8 mouse cellular contexts compared by ENCODE assay signal in the genomic region with DNA sequence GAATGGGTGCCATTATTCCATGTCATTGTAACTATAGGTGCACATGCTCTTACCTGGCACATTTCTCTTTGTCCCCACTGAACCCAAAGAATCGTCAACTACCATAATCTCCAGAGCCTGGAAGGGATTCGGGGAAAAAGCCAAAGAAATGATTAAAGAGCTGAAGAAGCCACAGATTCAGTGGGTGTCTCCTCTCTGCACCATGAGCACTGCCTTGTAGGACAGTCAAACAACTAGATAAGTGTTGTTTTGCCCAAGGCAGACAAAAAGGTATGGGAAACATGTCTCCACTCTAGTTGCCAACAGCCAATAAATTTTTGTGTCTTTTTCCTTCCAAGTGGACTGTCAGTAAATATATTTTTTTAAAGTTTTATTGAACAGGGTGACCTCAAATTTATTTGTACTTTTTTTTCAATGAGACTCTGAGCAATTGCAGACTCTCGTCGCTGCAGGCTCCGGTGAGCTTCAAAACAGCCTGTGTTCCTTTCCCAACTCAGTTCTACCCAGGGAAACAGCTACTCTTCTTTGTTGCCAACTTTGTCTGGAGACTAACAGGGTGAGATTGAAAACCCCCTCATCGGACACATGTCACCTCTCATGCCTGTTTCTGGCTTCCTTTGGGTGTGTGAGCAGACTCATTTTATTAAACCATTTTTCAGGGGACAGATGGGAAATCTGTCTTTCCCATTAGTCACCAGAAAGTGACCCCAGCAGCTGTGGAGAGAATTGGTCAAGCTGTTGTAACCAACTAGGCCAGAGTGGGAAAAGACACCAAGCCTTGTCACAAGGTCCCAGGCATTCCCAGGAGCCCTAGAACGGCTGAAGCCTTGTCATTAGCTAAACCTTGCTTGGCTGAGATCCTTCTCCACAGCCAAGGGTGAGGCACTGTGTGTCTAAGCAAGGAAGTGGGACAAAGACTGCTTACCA.
DNase-seq lines count a peak whose midpoint lies in the region; ATAC-seq lines count a peak whose summit lies in the region.

No protein-coding gene starts in this region.

- DNase-seq in brain, adult 2 months (ENCODE audit: low read depth, low spot score) = peak; percentile 6
- DNase-seq in heart, postnatal 4 days = peak; percentile 6
- peak; percentile 50 for DNase-seq in lung, postnatal 10 days
- no peak for DNase-seq in urinary bladder, postnatal 14 days (ENCODE audit: low spot score)
- DNase-seq in liver, embryonic 11.5 days (ENCODE audit: low spot score) = no peak
- DNase-seq in right cerebral cortex, postnatal 4 days = no peak

- H3K4me3 ChIP-seq in forebrain, embryonic 16.5 days (replicated peaks; ENCODE audit: low read length) = no peak overlapping the region
- H3K4me3 ChIP-seq in forebrain, embryonic 13.5 days = no peak overlapping the region
- H3K4me3 ChIP-seq in liver, embryonic 11.5 days (ENCODE audit: low read depth, low read length) = no peak overlapping the region

- no peak overlapping the region for H3K9ac ChIP-seq in forebrain, embryonic 16.5 days (replicated peaks; ENCODE audit: low read depth, low read length)
- no peak overlapping the region for H3K9ac ChIP-seq in forebrain, embryonic 13.5 days
- no peak overlapping the region for H3K9ac ChIP-seq in liver, embryonic 11.5 days (ENCODE audit: low read depth, low read length)

- 74% methylated on average over 7 of the region's 7 CpGs for WGBS in forebrain, embryonic 16.5 days
- WGBS in forebrain, embryonic 13.5 days = 85% methylated on average over 7 of the region's 7 CpGs
- WGBS in liver, embryonic 11.5 days = 78% methylated on average over 7 of the region's 7 CpGs

- H3K9me3 ChIP-seq in forebrain, embryonic 16.5 days (ENCODE audit: control insufficient read depth, low read length) = no peaks in the 10 kb centered on the region
- no peaks in the 10 kb centered on the region for H3K9me3 ChIP-seq in forebrain, embryonic 13.5 days (replicated peaks)
- H3K9me3 ChIP-seq in liver, embryonic 11.5 days (ENCODE audit: control insufficient read depth, low read length) = no peaks in the 10 kb centered on the region

- peak; percentile 63 for ATAC-seq in forebrain, embryonic 16.5 days
- ATAC-seq in forebrain, embryonic 13.5 days = no peak
- ATAC-seq in liver, embryonic 11.5 days (replicated peaks; ENCODE audit: low FRiP score) = no peak

- no peaks in the 10 kb centered on the region for H3K36me3 ChIP-seq in forebrain, embryonic 16.5 days (ENCODE audit: control insufficient read depth, insufficient read depth)
- H3K36me3 ChIP-seq in forebrain, embryonic 13.5 days (ENCODE audit: poor library complexity, severe bottlenecking) = no peaks in the 10 kb centered on the region
- no peaks in the 10 kb centered on the region for H3K36me3 ChIP-seq in liver, embryonic 11.5 days (ENCODE audit: control insufficient read depth, insufficient read depth, low read length)

- H3K27me3 ChIP-seq in forebrain, embryonic 16.5 days (replicated peaks; ENCODE audit: control insufficient read depth, insufficient read depth, low read length) = no peaks in the 10 kb centered on the region
- H3K27me3 ChIP-seq in forebrain, embryonic 13.5 days = no peaks in the 10 kb centered on the region
- H3K27me3 ChIP-seq in liver, embryonic 11.5 days (replicated peaks; ENCODE audit: control insufficient read depth, insufficient read depth, low read length) = no peaks in the 10 kb centered on the region

- H3K27ac ChIP-seq in forebrain, embryonic 16.5 days (ENCODE audit: low read length) = no peak overlapping the region
- H3K27ac ChIP-seq in forebrain, embryonic 13.5 days = no peak overlapping the region
- no peak overlapping the region for H3K27ac ChIP-seq in liver, embryonic 11.5 days (ENCODE audit: low read depth, low read length)

- peaks cover 9% of the 10 kb centered on the region for H3K4me1 ChIP-seq in forebrain, embryonic 16.5 days (replicated peaks; ENCODE audit: control insufficient read depth, insufficient read depth, low read length)
- H3K4me1 ChIP-seq in forebrain, embryonic 13.5 days = peaks cover 13% of the 10 kb centered on the region
- no peaks in the 10 kb centered on the region for H3K4me1 ChIP-seq in liver, embryonic 11.5 days (replicated peaks; ENCODE audit: control insufficient read depth, insufficient read depth, low read length)

- H3K4me2 ChIP-seq in forebrain, embryonic 16.5 days (ENCODE audit: low read length) = no peak overlapping the region
- H3K4me2 ChIP-seq in forebrain, embryonic 13.5 days = no peak overlapping the region
- no peak overlapping the region for H3K4me2 ChIP-seq in liver, embryonic 11.5 days

Comparison
In these comparisons a context has a peak if more than half of its experiments do, and no peak if none do; other contexts are left out.
1. DNase-seq: peak in brain, adult 2 months (single experiment), heart, postnatal 4 days (single experiment) and lung, postnatal 10 days (single experiment); none in urinary bladder, postnatal 14 days (single experiment), liver, embryonic 11.5 days (single experiment) and right cerebral cortex, postnatal 4 days (single experiment).